Mouse (Mus musculus) kidney, postnatal 0 days (tissue): ENCODE measurements around the gene Tpm3. TPM values are rescaled to one million over a fixed set of nuclear protein-coding genes. Genes with fewer than 3 reads are reported as not detected.

Experiments used
- ATAC-seq: fragments of 200-750 bp; cut with Nextera tagmentation; replicated peaks from 2 replicates; pipeline ENCODE4 v1.8.0; 2017; ENCODE audit warnings: low read depth, moderate number of reproducible peaks, moderate TSS enrichment, moderate library complexity; ENCODE audit not compliant: low FRiP score
- DNase-seq: peaks from one replicate; pipeline ENCODE4 v3.0.0-alpha.2; 2016; ENCODE audit warnings: low spot score
- H3K27ac ChIP-seq: fragments of 300-500 bp; sonication (generic); 2 replicates; pipeline ENCODE4 v1.5.1; 2014; ENCODE audit warnings: mild to moderate bottlenecking
- H3K27me3 ChIP-seq: fragments of 300-500 bp; sonication (generic); 2 replicates; pipeline ENCODE4 v1.6.1; 2014; ENCODE audit warnings: low read length, mixed read lengths; ENCODE audit not compliant: insufficient read depth
- H3K36me3 ChIP-seq: fragments of 300-500 bp; sonication (generic); 2 replicates; pipeline ENCODE4 v1.6.1; 2014; ENCODE audit warnings: low read length, mixed read lengths; ENCODE audit not compliant: insufficient read depth
- H3K4me1 ChIP-seq: fragments of 300-500 bp; sonication (generic); replicated peaks from 2 replicates; pipeline ENCODE4 v1.6.1; 2014; ENCODE audit warnings: antibody characterized with exemption, low read length, mixed read lengths; ENCODE audit not compliant: insufficient read depth
- H3K4me2 ChIP-seq: fragments of 300-500 bp; sonication (generic); 2 replicates; pipeline ENCODE4 v1.6.1; 2014; ENCODE audit warnings: mild to moderate bottlenecking, low read length, moderate library complexity, mixed read lengths
- H3K4me3 ChIP-seq: fragments of 300-500 bp; sonication (generic); replicated peaks from 2 replicates; pipeline ENCODE4 v1.5.1; 2014; ENCODE audit warnings: low read depth, low read length
- H3K9ac ChIP-seq: fragments of 300-500 bp; sonication (generic); 2 replicates; pipeline ENCODE4 v1.6.1; 2014; ENCODE audit warnings: low read depth, low read length
- H3K9me3 ChIP-seq: fragments of 300-500 bp; sonication (generic); replicated peaks from 2 replicates; pipeline ENCODE4 v1.6.1; 2016; ENCODE audit warnings: low read length, inconsistent platforms, mixed read lengths
- CTCF ChIP-seq: IDR thresholded peaks from 2 replicates; pipeline ENCODE4 v1.5.1; 2016; ENCODE audit warnings: antibody characterized with exemption, low read depth, mild to moderate bottlenecking, moderate library complexity
- WGBS: fragments of 180-500 bp; shearing (Covaris S2); extraction: QIAGEN DNeasy Blood & Tissue Kit; methylation state at CpG from one replicate; pipeline ENCODE4 v1.1.7; 2014; 5-methylcytosine and 5-hydroxymethylcytosine counted together
- polyA plus RNA-seq: library from polyadenylated mRNA; unstranded; fragments of >200 nt; fragmentation: Nextera tagmentation; extraction: Ambion mirVana; gene quantifications from 2 replicates; pipeline ENCODE4 v1.2.1, GENCODE M21; 2015

Gene Tpm3
- polyA plus RNA-seq = 352 and 403 TPM in 2 replicates

DNA sequence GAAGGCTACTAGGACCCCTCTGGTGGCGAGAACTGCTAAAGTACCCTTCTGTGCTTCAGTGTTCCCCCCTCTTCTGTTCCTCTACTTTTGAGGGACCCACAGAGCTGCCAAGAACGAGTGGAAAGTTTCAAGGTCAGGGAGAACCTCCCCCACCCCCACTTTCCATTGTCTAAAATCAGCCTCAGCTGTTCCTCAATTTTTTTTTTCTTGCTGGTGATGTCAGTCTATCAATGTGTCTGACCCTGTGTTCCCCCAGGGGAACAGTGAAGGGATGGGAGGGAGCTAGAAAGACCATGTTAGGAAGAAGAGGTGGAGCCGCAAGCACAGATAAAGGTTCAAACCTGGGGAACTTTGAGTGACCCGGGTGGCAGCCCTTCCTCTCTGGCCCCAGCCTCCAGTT is at the start of gene Tpm3:
Gene Tpm3, plus strand, starts transcription at position 356 of the 400 bp plus-strand sequence.
- H3K9me3 ChIP-seq = no peaks in the 10 kb centered on the region
- 0 out of 2 replicates have a peak, but pooled peaks cover 3% of the 10 kb centered on the region for H3K4me1 ChIP-seq
- H3K4me3 ChIP-seq = no peak within 1 kb of the TSS
- WGBS = 67% methylated on average over 4 of the region's 4 CpGs
- no peak for TF ChIP-seq CTCF
- H3K4me2 ChIP-seq = no peak within 1 kb of the TSS
- H3K27ac ChIP-seq = no peak within 1 kb of the TSS
- DNase-seq (no peak), ATAC-seq (no peak)
- no peaks in the 10 kb centered on the region for H3K27me3 ChIP-seq
- no peaks in the 10 kb centered on the region for H3K36me3 ChIP-seq
- H3K9ac ChIP-seq = no peak within 1 kb of the TSS

DNA sequence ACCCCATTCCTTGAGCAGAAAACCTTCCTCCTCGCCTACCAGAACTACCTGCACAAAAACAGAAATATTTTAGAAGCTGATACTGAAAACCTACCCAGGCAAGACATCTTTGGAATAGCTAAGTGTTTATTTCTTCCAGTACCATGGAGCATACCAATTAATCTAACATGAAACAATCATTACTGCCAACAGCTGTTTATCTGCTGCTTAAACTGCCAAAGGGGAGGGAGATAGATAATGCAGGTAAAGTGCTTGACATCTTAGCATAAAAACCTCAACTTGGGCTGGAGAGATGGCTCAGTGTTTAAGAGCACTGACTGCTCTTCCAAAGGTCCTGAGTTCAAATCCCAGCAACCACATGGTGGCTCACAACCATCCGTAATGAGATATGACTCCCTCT is 37.8 kb upstream of the Tpm3 start:
- Histone ChIP-seq H3K4me1 (no peaks in the 10 kb centered on the region), H3K27ac (no peak overlapping the region), H3K9me3 (no peaks in the 10 kb centered on the region), H3K4me3 (no peak overlapping the region), H3K36me3 (peaks cover 55% of the 10 kb centered on the region), H3K9ac (no peak overlapping the region), H3K4me2 (no peak overlapping the region), H3K27me3 (no peaks in the 10 kb centered on the region)
- ATAC-seq (no peak), DNase-seq (no peak)
- no peak for TF ChIP-seq CTCF
- WGBS = 93% methylated on average over 2 of the region's 2 CpGs

DNA sequence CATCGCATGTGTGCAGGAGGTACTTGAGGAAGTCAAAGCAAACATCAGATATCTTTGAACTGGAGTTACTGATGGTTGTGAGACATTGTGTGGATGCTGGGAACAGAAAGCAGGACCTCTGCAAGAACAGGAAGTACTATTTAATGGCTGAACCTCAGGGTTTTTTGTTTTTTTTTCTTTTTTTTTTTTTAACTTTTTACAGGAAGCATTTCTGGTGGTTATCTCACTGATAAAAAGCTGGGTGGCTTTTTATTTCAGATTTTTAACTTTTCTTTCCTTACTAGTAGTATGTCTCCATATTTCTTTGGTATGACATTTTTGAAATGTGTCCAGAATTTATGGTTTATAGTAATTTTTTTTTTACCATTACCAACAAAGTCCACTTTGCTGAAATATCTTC is 36.2 kb upstream of the Tpm3 start:
- Histone ChIP-seq H3K27ac (no peak overlapping the region), H3K36me3 (peaks cover 56% of the 10 kb centered on the region), H3K4me2 (no peak overlapping the region), H3K9ac (no peak overlapping the region), H3K27me3 (no peaks in the 10 kb centered on the region), H3K4me1 (no peaks in the 10 kb centered on the region), H3K9me3 (no peaks in the 10 kb centered on the region), H3K4me3 (no peak overlapping the region)
- TF ChIP-seq CTCF = no peak
- no peak for ATAC-seq
- 97% methylated on average over 1 of the region's 1 CpGs for WGBS
- DNase-seq = no peak

DNA sequence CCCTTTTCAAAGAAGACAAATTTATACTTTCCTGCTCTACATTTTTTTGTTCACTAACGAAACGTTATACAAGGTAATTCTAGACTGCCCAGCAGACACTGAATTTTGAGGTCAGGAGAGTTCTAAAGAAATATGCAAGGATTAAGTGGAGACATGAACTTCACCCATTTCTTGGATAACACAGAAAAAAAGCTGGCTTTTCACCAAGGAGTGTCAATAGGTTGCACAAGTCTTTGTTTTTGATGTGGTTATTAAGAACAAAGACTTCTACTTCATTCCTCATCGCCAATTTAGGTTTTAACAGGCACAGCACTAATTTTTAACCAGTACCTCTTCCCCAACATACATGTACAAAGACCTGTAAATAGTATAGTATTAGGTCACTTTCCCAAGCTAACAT is 22.8 kb upstream of the Tpm3 start:
- Histone ChIP-seq H3K27me3 (no peaks in the 10 kb centered on the region), H3K4me1 (peaks cover 11% of the 10 kb centered on the region; the same call in 1 of the 2 replicates), H3K9me3 (no peaks in the 10 kb centered on the region), H3K4me3 (no peak overlapping the region), H3K36me3 (peaks cover 11% of the 10 kb centered on the region; the same call in 1 of the 2 replicates), H3K4me2 (no peak overlapping the region), H3K9ac (no peak overlapping the region), H3K27ac (no peak overlapping the region)
- DNase-seq (no peak), ATAC-seq (no peak)
- TF ChIP-seq CTCF = no peak
- 22% methylated on average over 3 of the region's 3 CpGs for WGBS

DNA sequence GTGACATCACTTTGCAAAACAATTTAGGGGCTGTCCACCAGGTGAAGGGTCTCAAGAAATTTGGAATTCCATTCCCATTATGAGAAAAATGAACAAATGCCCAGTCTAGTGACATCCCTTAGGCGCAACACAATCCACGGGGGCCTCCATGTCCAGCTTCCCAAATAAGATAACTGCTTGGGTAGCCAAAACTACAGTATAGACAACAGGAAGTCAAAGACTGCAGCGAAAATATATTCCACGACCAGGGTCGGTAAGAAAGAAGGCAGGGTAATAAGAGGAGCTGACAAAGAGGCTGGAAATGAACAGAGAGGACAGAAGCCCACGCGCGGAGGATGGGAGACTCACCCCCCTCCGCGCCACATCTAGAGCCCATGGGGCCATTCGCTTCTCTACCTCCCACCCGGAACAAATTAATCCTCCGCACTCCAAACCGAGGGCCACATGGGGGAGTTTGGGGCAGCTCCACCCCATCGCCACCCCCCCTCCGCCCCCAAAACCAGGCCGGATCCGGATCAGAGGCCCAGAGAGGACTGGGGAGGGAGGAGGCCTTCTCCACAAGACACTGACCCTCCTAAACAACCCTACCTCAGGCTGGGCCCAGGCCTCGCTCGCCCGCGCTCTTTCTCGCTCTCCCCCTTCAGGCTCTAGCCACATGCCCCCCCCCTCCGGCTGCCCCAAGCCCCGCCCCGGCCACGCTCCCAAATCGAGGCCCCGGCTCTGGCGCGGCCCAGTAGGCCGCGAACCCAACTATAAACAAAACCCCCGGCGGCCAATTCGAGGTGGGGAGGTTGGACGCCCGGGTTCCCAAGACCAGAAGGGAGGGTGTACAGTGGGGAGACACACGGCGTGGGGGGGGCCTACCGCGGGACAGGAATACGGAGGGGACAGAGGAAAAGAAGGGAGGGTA is 20.8 kb upstream of the Tpm3 start, which contains the start of gene 4933434E20Rik:
Gene 4933434E20Rik, plus strand, starts transcription at position 196 of the 910 bp plus-strand sequence.
- Histone ChIP-seq H3K27me3 (no peaks in the 10 kb centered on the region), H3K4me2 (peak within 1 kb of the TSS; percentile 51), H3K4me3 (peak within 1 kb of the TSS; percentile 70), H3K4me1 (peaks cover 11% of the 10 kb centered on the region; the same call in 1 of the 2 replicates), H3K9ac (peak within 1 kb of the TSS; percentile 92), H3K27ac (peak within 1 kb of the TSS; percentile 96), H3K9me3 (no peaks in the 10 kb centered on the region), H3K36me3 (peaks cover 12% of the 10 kb centered on the region)
- no peak for TF ChIP-seq CTCF
- peak; percentile 83 for ATAC-seq
- peak; percentile 81 for DNase-seq
- WGBS = under 1% methylated on average over 38 of the region's 43 CpGs

DNA sequence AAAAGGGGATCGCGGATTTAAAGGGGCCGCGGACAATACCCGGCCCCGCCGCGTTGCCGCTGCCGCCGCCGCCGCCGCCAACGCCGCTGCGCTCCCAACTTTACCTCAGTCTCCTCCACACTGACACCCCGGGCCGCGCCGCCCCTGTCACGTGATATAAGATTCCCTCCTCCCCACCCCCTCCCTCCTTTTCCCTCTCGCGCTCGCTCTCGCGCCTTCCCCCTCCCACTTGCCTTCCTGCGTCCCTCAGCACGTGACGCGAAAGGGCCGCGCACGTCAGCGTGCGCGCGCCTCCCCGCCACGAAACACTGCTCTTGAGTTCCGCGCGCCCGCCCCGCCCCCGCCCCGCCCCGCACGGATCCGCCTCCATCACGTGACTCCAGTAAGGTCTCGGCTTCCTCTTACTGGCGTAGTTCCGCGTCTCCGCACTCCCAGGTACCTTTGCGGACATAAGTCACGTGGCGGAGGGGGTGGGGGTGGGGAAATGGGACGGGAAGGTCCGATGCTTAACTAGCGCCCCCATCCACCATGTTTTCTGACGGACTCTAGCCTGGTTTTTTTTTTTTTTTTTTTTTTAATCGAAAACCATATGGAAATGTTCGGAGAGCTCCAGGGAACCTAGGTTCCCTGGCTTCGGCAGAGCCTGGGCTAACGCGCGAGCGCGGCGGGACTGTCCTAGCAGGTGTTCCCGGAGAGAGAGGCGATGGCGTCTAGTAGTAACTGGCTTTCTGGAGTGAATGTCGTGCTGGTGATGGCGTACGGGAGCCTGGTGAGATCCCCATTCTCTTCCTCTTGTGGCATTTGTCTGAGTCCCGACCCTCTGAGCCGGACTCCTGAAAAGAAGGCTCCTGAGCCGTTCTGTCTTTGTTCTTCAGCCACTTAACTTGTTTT is 19.9 kb upstream of the Tpm3 start, which contains the start of gene Ubap2l:
Gene Ubap2l, minus strand, starts transcription at position 278 of the 891 bp plus-strand sequence.
- Histone ChIP-seq H3K4me2 (peak within 1 kb of the TSS; percentile 62), H3K9ac (peak within 1 kb of the TSS; percentile 92), H3K36me3 (peaks cover 21% of the 10 kb centered on the region), H3K27ac (peak within 1 kb of the TSS; percentile 96), H3K4me1 (peaks cover 11% of the 10 kb centered on the region; the same call in 1 of the 2 replicates), H3K27me3 (no peaks in the 10 kb centered on the region), H3K9me3 (no peaks in the 10 kb centered on the region), H3K4me3 (peak within 1 kb of the TSS; percentile 70)
- WGBS = under 1% methylated on average over 65 of the region's 81 CpGs
- DNase-seq = peak; percentile 98
- peak; percentile 34; the same call in 1 of the 2 replicates for TF ChIP-seq CTCF
- ATAC-seq = peak; percentile 91
